Mouse (Mus musculus): Measurements from ENCODE around the gene Gm21958. TPM values are rescaled to one million over a fixed set of nuclear protein-coding genes. Genes with fewer than 3 reads are reported as not detected.

The Gm21958 gene
- polyA plus RNA-seq, 1 experiment from 2014 or later, result 1.6 TPM

DNA sequence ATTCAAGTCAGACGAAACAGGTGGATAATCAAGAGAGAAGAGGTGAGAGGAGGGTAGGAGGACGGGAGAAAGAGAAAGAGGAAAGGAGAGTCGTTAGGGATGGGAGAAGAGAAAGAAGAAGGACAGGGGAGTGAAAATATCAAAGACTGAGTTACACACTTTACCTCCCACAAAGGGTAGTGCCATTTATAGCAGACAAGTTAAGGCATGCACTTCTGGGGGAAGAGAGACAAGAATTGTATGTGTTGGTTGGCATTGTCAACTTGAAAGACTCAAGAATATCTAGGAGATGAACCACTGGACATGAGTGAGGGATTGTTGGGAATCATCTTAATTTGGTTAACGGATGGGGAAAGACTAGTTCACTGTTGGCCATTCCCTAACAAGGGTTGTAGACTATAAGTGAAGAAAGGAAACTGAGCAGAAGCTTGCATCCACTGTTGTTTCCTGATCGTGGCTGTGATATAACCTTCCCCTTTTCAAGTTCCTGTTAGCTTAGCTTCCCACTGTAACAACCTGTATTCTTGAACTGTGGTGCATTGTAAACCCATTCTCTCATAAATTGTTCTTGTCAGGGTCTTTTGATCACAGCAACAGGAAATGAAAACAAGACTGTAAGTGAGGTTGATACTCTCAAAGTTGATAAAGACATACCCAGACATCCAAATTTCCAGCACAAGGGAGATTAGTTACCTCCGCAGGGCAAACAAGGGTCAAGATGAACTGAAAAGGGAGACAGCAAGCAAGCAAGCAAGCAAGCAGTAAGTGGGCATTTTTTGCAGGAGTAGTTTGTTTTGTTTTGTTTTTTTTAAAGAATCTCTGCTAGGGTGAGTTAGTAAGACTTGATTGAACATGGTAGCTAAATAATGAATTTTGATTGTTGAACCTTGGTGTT lies 32.6 kb downstream of the Gm21958 start:
- Histone ChIP-seq H3K9ac (ENCODE audit: low read length) (no peak overlapping the region), H3K9me3 (ENCODE audit: control insufficient read depth, low read length) (no peaks in the 10 kb centered on the region), H3K4me2 (ENCODE audit: low read depth, severe bottlenecking) (no peak overlapping the region), H3K27ac (replicated peaks; ENCODE audit: low read depth, low read length) (no peak overlapping the region), H3K4me1 (ENCODE audit: control insufficient read depth, insufficient read depth, low read length) (no peaks in the 10 kb centered on the region), H3K27me3 (ENCODE audit: control insufficient read depth, insufficient read depth, low read length) (no peaks in the 10 kb centered on the region), H3K36me3 (ENCODE audit: control insufficient read depth, insufficient read depth, low read length) (no peaks in the 10 kb centered on the region), H3K4me3 (ENCODE audit: low read depth, low read length) (no peak overlapping the region)
- DNase-seq (ENCODE audit: low spot score) (no peak), ATAC-seq (ENCODE audit: insufficient number of reproducible peaks, low FRiP score, low TSS enrichment, low read depth) (no peak)
- 71% methylated on average over 6 of the region's 6 CpGs for WGBS

DNA sequence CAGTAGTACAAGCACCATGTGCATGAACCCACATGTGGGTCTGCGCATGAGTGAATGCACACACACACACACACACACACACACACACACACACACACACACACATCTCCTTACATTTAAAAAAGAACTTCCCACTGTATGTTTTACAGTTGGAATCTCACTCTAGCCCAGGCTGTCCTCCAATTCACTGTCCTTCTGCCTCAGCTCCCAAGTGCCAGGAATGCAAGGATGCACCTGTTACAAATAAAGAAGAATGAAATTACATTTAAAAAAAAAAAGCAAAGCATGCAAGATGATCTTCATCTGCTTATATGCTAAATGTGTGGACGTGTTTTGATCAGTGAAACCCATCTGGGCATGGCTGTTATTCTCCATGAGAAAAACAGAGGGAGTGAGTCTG lies 37.3 kb downstream of the Gm21958 start:
- WGBS, result 85% methylated on average over 2 of the region's 2 CpGs

DNA sequence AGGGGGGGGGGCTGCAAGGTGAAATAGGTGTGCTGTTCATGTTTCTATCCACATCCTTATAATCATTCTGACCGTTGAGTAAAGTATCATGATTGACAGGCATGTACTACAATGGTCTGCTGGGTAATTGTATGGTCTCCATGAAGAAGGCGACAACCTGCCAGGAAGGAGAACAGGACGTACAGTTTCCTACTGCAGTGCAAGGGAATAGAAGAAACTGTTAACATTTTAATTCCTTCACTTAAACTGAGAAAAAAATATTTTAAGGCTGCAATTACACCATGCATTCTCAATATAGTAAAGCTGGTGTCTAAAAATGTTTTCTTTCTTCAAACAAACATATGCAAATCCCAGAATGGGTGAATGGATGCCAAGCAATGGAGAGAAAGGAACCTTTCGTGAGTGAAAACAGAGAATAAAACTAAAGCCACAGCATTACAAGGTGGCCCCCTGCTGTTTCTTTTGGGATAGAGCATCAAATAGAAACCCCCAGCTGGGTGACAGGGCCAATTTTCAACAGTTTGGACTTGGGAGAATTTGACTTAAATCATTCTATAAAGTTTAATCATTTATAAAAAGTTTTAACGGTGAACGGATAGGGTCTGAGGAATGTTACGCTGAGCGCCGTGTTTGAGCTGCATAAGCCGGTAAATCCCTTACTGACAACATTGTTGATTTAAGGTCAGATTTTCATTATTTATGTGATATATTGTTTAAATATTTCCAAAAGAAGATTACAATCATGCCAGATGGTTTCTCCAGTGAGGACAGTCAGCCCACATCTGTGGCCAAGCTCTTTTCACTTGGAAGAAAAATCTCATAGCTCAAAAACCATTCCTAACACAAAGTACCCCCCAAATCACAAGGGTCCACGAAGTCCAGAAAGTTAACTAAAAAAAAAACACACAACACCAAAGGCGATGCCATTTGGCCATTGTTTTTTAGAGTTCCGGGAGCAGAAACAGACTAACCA lies 41.3 kb downstream of the Gm21958 start:
- 72% methylated on average over 13 of the region's 13 CpGs for WGBS
- H3K4me1 ChIP-seq (ENCODE audit: control insufficient read depth, insufficient read depth, low read length), result no peaks in the 10 kb centered on the region
- no peak overlapping the region for H3K27ac ChIP-seq (replicated peaks; ENCODE audit: low read depth, low read length)
- ATAC-seq (ENCODE audit: insufficient number of reproducible peaks, low FRiP score, low TSS enrichment, low read depth) (no peak), DNase-seq (ENCODE audit: low spot score) (peak; percentile 53)
- H3K36me3 ChIP-seq (ENCODE audit: control insufficient read depth, insufficient read depth, low read length), result no peaks in the 10 kb centered on the region
- H3K9ac ChIP-seq (ENCODE audit: low read length), result no peak overlapping the region
- no peaks in the 10 kb centered on the region for H3K27me3 ChIP-seq (ENCODE audit: control insufficient read depth, insufficient read depth, low read length)
- H3K9me3 ChIP-seq (ENCODE audit: control insufficient read depth, low read length), result no peaks in the 10 kb centered on the region
- no peak overlapping the region for H3K4me2 ChIP-seq (ENCODE audit: low read depth, severe bottlenecking)
- H3K4me3 ChIP-seq (ENCODE audit: low read depth, low read length), result no peak overlapping the region

More for the DNA sequence above, 37.3 kb downstream of the Gm21958 start:
- Histone ChIP-seq H3K4me2 (ENCODE audit: low read depth, severe bottlenecking) (no peak overlapping the region), H3K4me1 (ENCODE audit: control insufficient read depth, insufficient read depth, low read length) (no peaks in the 10 kb centered on the region), H3K36me3 (ENCODE audit: control insufficient read depth, insufficient read depth, low read length) (no peaks in the 10 kb centered on the region), H3K4me3 (ENCODE audit: low read depth, low read length) (no peak overlapping the region), H3K9ac (ENCODE audit: low read length) (no peak overlapping the region), H3K27ac (replicated peaks; ENCODE audit: low read depth, low read length) (no peak overlapping the region), H3K27me3 (ENCODE audit: control insufficient read depth, insufficient read depth, low read length) (no peaks in the 10 kb centered on the region), H3K9me3 (ENCODE audit: control insufficient read depth, low read length) (no peaks in the 10 kb centered on the region)
- ATAC-seq (ENCODE audit: insufficient number of reproducible peaks, low FRiP score, low TSS enrichment, low read depth) (no peak), DNase-seq (ENCODE audit: low spot score) (no peak)

DNA sequence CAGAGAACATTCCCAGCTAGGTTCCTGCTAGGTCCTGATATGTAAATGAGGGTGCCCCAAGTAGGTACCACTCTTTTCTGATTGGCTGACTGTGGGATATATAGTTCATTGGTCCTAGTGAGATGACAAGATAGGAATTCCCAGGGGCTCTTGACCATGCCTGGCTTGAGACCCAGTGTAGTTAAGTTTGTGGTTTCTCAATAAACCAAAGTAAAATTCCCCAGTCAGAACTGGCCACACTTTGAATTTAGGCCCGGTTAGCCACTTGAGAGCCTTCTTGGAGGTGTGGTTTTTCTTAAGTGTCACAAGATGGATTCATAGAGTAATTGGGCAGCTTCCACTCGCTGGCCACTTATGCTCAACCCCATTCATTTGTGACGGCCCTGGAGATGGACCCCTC lies 42.0 kb downstream of the Gm21958 start:
- Histone ChIP-seq H3K27ac (replicated peaks; ENCODE audit: low read depth, low read length) (no peak overlapping the region), H3K9ac (ENCODE audit: low read length) (no peak overlapping the region), H3K9me3 (ENCODE audit: control insufficient read depth, low read length) (no peaks in the 10 kb centered on the region), H3K27me3 (ENCODE audit: control insufficient read depth, insufficient read depth, low read length) (no peaks in the 10 kb centered on the region), H3K36me3 (ENCODE audit: control insufficient read depth, insufficient read depth, low read length) (no peaks in the 10 kb centered on the region), H3K4me3 (ENCODE audit: low read depth, low read length) (no peak overlapping the region), H3K4me2 (ENCODE audit: low read depth, severe bottlenecking) (no peak overlapping the region), H3K4me1 (ENCODE audit: control insufficient read depth, insufficient read depth, low read length) (no peaks in the 10 kb centered on the region)
- DNase-seq (ENCODE audit: low spot score) (no peak), ATAC-seq (ENCODE audit: insufficient number of reproducible peaks, low FRiP score, low TSS enrichment, low read depth) (no peak)
- WGBS, result 80% methylated on average over 3 of the region's 3 CpGs

DNA sequence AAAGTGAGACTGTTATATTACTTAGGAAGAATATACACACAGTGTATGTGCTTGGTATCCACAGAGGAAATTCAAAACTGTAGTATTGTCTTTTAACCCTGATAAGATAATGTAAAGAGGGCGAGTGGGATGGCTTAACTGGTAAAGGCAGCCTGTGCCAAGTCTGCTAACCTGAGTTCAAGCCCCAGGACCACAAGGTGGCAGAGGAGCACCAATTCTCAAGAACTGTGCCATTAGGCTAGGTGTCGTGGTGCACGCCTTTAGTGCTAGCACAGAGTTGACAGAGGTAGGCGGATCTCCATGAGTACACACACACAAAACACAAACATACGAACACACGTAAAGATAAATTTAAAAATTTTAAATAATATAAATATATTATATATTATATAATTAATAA lies 44.6 kb downstream of the Gm21958 start:
- no peak for DNase-seq (ENCODE audit: low spot score)
- H3K4me1 ChIP-seq (ENCODE audit: control insufficient read depth, insufficient read depth, low read length), result no peaks in the 10 kb centered on the region
- no peaks in the 10 kb centered on the region for H3K36me3 ChIP-seq (ENCODE audit: control insufficient read depth, insufficient read depth, low read length)
- no peaks in the 10 kb centered on the region for H3K27me3 ChIP-seq (ENCODE audit: control insufficient read depth, insufficient read depth, low read length)
- no peaks in the 10 kb centered on the region for H3K9me3 ChIP-seq (ENCODE audit: control insufficient read depth, low read length)
- no peak overlapping the region for H3K4me3 ChIP-seq (ENCODE audit: low read depth, low read length)
- no peak for ATAC-seq (ENCODE audit: insufficient number of reproducible peaks, low FRiP score, low TSS enrichment, low read depth)
- H3K9ac ChIP-seq (ENCODE audit: low read length), result no peak overlapping the region
- H3K4me2 ChIP-seq (ENCODE audit: low read depth, severe bottlenecking), result no peak overlapping the region
- 84% methylated on average over 6 of the region's 6 CpGs for WGBS
- no peak overlapping the region for H3K27ac ChIP-seq (replicated peaks; ENCODE audit: low read depth, low read length)

DNA sequence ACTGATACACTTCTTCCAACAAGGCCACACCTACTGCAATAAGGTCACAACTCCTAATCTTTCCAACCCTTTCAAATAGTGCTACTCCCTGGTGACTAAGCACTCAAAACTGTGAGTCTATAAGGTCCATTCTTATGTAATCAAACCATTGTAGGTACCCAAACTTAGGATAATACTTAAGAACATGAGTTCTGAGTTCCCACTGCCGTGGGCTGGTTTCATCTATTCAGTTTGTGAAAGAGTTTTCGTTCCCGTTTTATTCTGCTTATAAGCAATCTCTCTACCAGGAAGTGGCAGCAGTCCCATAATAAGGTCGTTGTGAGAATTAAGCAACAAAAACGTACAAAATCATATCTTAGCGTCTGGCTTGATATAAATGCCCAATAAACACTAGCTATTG lies 45.4 kb downstream of the Gm21958 start:
- DNase-seq (ENCODE audit: low spot score), result no peak
- no peak for ATAC-seq (ENCODE audit: insufficient number of reproducible peaks, low FRiP score, low TSS enrichment, low read depth)

DNA sequence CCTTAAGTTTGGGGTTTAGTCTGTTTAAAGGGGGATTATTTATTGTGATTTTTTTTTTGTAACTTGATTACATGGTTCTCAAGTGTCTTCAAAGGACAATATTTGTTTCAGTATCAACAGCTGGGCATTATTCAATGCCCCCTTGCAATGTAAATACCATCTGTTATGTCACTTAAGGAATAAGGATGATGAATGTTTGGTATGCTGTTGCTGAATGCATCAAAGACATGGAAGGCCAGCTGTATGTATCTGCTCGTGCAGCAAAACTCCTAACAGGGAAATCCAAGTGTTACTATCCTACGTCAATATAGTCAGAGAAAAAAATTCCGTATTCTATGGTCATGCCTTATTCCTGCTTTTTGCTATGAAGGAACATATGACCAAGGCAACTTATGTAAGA lies 46.0 kb downstream of the Gm21958 start:
- no peak for ATAC-seq (ENCODE audit: insufficient number of reproducible peaks, low FRiP score, low TSS enrichment, low read depth)
- Histone ChIP-seq H3K4me1 (ENCODE audit: control insufficient read depth, insufficient read depth, low read length) (no peaks in the 10 kb centered on the region), H3K27ac (replicated peaks; ENCODE audit: low read depth, low read length) (no peak overlapping the region), H3K9me3 (ENCODE audit: control insufficient read depth, low read length) (no peaks in the 10 kb centered on the region), H3K4me2 (ENCODE audit: low read depth, severe bottlenecking) (no peak overlapping the region), H3K36me3 (ENCODE audit: control insufficient read depth, insufficient read depth, low read length) (no peaks in the 10 kb centered on the region), H3K9ac (ENCODE audit: low read length) (no peak overlapping the region), H3K4me3 (ENCODE audit: low read depth, low read length) (no peak overlapping the region), H3K27me3 (ENCODE audit: control insufficient read depth, insufficient read depth, low read length) (no peaks in the 10 kb centered on the region)
- WGBS, result 89% methylated on average over 3 of the region's 3 CpGs
- DNase-seq (ENCODE audit: low spot score), result no peak

More for the DNA sequence above, 45.4 kb downstream of the Gm21958 start:
- Histone ChIP-seq H3K36me3 (ENCODE audit: control insufficient read depth, insufficient read depth, low read length) (no peaks in the 10 kb centered on the region), H3K4me1 (ENCODE audit: control insufficient read depth, insufficient read depth, low read length) (no peaks in the 10 kb centered on the region), H3K9ac (ENCODE audit: low read length) (no peak overlapping the region), H3K27ac (replicated peaks; ENCODE audit: low read depth, low read length) (no peak overlapping the region), H3K4me3 (ENCODE audit: low read depth, low read length) (no peak overlapping the region), H3K9me3 (ENCODE audit: control insufficient read depth, low read length) (no peaks in the 10 kb centered on the region), H3K4me2 (ENCODE audit: low read depth, severe bottlenecking) (no peak overlapping the region), H3K27me3 (ENCODE audit: control insufficient read depth, insufficient read depth, low read length) (no peaks in the 10 kb centered on the region)
- WGBS, result 81% methylated on average over 6 of the region's 6 CpGs
